Mouse (Mus musculus) hindbrain, embryonic 13.5 days (tissue): ENCODE measurements around the gene Arl5c. TPM values are rescaled to one million over a fixed set of nuclear protein-coding genes. Genes with fewer than 3 reads are reported as not detected.

Experiments used
- ATAC-seq: fragments of 200-750 bp; cut with Nextera tagmentation; 2 replicates; pipeline ENCODE4 v1.8.0; 2017; ENCODE audit warnings: moderate TSS enrichment; ENCODE audit not compliant: low FRiP score
- H3K27ac ChIP-seq: fragments of 300-500 bp; sonication (generic); 2 replicates; pipeline ENCODE4 v1.5.1; 2015; ENCODE audit warnings: inconsistent platforms, mild to moderate bottlenecking, moderate library complexity
- H3K27me3 ChIP-seq: fragments of 300-500 bp; sonication (generic); 2 replicates; pipeline ENCODE4 v1.6.1; 2015; ENCODE audit warnings: mild to moderate bottlenecking, inconsistent platforms
- H3K36me3 ChIP-seq: fragments of 300-500 bp; sonication (generic); 2 replicates; pipeline ENCODE4 v1.6.1; 2015; ENCODE audit warnings: mild to moderate bottlenecking, inconsistent platforms
- H3K4me1 ChIP-seq: fragments of 300-500 bp; sonication (generic); replicated peaks from 2 replicates; pipeline ENCODE4 v1.6.1; 2015; ENCODE audit warnings: inconsistent platforms
- H3K4me2 ChIP-seq: fragments of 300-500 bp; sonication (generic); 2 replicates; pipeline ENCODE4 v1.6.1; 2015; ENCODE audit warnings: inconsistent platforms, mild to moderate bottlenecking, moderate library complexity
- H3K4me3 ChIP-seq: fragments of 300-500 bp; sonication (generic); 2 replicates; pipeline ENCODE4 v1.5.1; 2015; ENCODE audit warnings: mild to moderate bottlenecking, inconsistent platforms
- H3K9ac ChIP-seq: fragments of 300-500 bp; sonication (generic); 2 replicates; pipeline ENCODE4 v1.6.1; 2015; ENCODE audit warnings: mild to moderate bottlenecking, inconsistent platforms
- H3K9me3 ChIP-seq: fragments of 300-500 bp; sonication (generic); 2 replicates; pipeline ENCODE4 v1.6.1; 2016; ENCODE audit warnings: inconsistent platforms
- WGBS: fragments of 180-500 bp; shearing (Covaris S2); methylation state at CpG from one replicate; pipeline ENCODE4 v1.1.7; 2015; 5-methylcytosine and 5-hydroxymethylcytosine counted together
- polyA plus RNA-seq: library from polyadenylated mRNA; unstranded; fragments of >200 nt; fragmentation: Nextera tagmentation; extraction: Ambion mirVana; gene quantifications from 2 replicates; pipeline ENCODE4 v1.2.1, GENCODE M21; 2015

Gene Arl5c
- 10.7 TPM in 2 replicates for polyA plus RNA-seq

DNA sequence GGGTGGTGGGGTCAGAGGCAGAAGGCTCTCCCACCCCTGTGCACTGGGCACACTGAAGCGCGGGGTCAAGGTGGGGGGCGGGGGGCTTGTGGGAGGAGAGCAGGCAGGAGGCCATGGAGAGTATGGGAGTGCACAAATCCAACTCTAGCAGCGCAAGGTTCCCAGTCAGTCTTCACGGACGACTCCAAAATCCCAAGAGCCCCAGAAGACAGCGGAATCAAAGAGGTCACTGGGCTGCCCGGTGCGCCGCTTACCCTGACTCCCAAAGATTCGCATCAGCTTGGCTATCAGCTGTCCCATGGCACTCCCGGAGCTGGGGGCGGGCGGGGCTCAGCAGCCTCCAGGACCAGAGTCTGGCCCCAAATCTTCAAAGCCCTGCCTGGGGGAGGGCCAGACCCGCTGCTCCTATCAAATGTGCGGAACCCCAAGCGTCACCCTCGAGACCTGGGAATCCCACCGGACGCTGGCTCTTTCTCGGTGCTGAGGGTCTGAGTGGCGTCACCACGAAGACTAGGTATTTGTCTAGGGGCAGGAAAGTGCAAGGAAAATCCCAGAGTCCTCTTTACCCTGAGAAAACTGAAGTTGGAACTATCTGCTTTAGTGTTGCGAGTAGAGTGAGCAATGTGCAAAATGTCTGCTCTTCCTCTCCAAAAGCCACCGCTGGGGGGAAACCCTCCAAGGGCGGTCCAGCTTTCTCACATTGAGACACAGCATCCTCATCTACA, at the start of gene Arl5c:
Gene Arl5c (minus strand): TSS at position 618 of the 725 bp plus-strand sequence.
- H3K4me3 ChIP-seq = peak within 1 kb of the TSS; percentile 37
- peak within 1 kb of the TSS; percentile 39 for H3K9ac ChIP-seq
- peaks cover 23% of the 10 kb centered on the region for H3K27me3 ChIP-seq
- H3K4me1 ChIP-seq = peaks cover 27% of the 10 kb centered on the region
- no peaks in the 10 kb centered on the region for H3K36me3 ChIP-seq
- 2% methylated on average over 25 of the region's 26 CpGs for WGBS
- H3K9me3 ChIP-seq = no peaks in the 10 kb centered on the region
- ATAC-seq = peak; percentile 30; the same call in 1 of the 2 replicates
- H3K4me2 ChIP-seq = peak within 1 kb of the TSS; percentile 60
- no peak within 1 kb of the TSS for H3K27ac ChIP-seq

DNA sequence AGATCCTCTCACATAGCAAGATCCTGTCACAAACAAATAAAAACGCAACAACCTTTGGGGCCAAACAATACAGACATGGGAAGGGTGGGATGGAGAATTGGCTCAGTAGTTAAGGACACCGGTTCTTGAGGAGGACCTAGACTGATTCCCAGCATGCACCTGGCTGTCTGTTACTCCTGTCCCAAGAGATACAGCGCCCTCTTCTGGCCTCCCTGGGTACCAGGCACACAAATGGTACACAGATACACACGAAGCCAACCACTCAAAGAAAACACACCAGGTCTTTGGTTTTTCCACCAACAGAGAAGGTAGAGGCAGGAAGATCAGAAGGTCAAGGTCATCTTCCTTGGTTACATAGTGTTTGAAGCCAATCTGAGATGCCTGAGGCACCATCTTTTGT, 49.6 kb upstream of the Arl5c start:
- Histone ChIP-seq H3K9ac (no peak overlapping the region), H3K27me3 (peaks cover 27% of the 10 kb centered on the region), H3K36me3 (no peaks in the 10 kb centered on the region; the same call in 1 of the 2 replicates), H3K4me2 (no peak overlapping the region), H3K9me3 (no peaks in the 10 kb centered on the region), H3K4me3 (no peak overlapping the region), H3K4me1 (peaks cover 19% of the 10 kb centered on the region), H3K27ac (no peak overlapping the region)
- ATAC-seq = no peak
- 66% methylated on average over 4 of the region's 4 CpGs for WGBS

DNA sequence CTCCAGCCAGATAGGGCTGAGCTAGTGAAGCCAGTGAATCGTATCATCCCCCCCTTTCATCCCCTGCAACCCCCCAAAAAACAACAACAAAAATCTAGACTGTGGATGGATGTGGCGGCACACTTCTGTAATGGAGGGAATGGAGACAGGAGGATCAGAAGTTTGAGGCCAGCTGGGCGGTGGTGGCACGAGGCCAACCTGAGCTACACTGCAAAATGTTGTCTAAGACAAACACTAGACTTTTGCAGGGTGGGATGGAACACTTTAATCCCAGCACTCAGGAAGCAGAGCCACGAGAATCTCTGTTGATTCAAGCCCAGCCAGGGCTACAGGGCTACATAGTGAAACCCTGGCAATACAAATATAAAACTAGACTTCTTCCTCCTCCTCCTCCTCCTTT, 48.1 kb upstream of the Arl5c start:
- WGBS = 79% methylated on average over 5 of the region's 5 CpGs
- Histone ChIP-seq H3K27me3 (peaks cover 13% of the 10 kb centered on the region), H3K9me3 (no peaks in the 10 kb centered on the region), H3K4me1 (peaks cover 12% of the 10 kb centered on the region; the same call in 1 of the 2 replicates), H3K36me3 (no peaks in the 10 kb centered on the region; the same call in 1 of the 2 replicates), H3K4me3 (no peak overlapping the region), H3K9ac (no peak overlapping the region; the same call in 1 of the 2 replicates), H3K27ac (no peak overlapping the region), H3K4me2 (no peak overlapping the region)
- ATAC-seq = no peak

- Histone ChIP-seq H3K9me3 (no peaks in the 10 kb centered on the region), H3K27me3 (peaks cover 9% of the 10 kb centered on the region), H3K4me1 (peaks cover 10% of the 10 kb centered on the region; the same call in 1 of the 2 replicates), H3K4me2 (no peak overlapping the region), H3K4me3 (no peak overlapping the region), H3K27ac (no peak overlapping the region), H3K9ac (no peak overlapping the region), H3K36me3 (no peaks in the 10 kb centered on the region; the same call in 1 of the 2 replicates)
- WGBS = 78% methylated on average over 6 of the region's 6 CpGs
- no peak for ATAC-seq
Measured at GRCm38 (mm10) chr11:98042741-98043140, 46.8 kb upstream of the Arl5c start.

- ATAC-seq = no peak
- Histone ChIP-seq H3K4me1 (peaks cover 15% of the 10 kb centered on the region), H3K36me3 (no peaks in the 10 kb centered on the region; the same call in 1 of the 2 replicates), H3K27me3 (peaks cover 21% of the 10 kb centered on the region), H3K4me3 (no peak overlapping the region), H3K9me3 (no peaks in the 10 kb centered on the region), H3K4me2 (no peak overlapping the region), H3K9ac (no peak overlapping the region), H3K27ac (no peak overlapping the region)
- 66% methylated on average over 8 of the region's 8 CpGs for WGBS
Measured at GRCm38 (mm10) chr11:98040975-98041374, 45.0 kb upstream of the Arl5c start.

DNA sequence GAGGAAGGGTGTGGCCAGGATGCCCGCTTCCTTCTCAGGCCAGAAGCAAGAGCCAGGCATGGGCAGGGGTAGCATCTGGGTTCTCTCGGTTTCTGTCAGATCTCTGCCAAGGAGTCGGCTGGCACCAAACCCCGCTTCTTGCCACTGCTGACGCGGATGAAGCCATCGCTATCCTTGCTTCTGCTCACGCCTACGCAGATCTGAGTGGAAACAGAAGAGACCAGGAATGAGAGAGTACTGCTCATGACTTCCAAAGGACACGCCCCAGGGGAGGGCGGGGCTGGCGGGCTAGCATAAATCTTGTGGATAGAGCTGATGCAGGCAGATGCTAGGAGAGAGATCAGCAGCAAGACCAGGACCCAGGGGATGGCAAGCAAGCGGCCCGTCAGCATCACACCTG, 41.9 kb upstream of the Arl5c start:
- peaks cover 22% of the 10 kb centered on the region for H3K4me1 ChIP-seq
- H3K4me3 ChIP-seq = no peak overlapping the region
- H3K27me3 ChIP-seq = peaks cover 21% of the 10 kb centered on the region
- H3K27ac ChIP-seq = no peak overlapping the region
- no peak overlapping the region for H3K4me2 ChIP-seq
- WGBS = 63% methylated on average over 14 of the region's 14 CpGs
- no peak for ATAC-seq
- no peak overlapping the region for H3K9ac ChIP-seq
- no peaks in the 10 kb centered on the region for H3K9me3 ChIP-seq
- H3K36me3 ChIP-seq = no peaks in the 10 kb centered on the region; the same call in 1 of the 2 replicates

DNA sequence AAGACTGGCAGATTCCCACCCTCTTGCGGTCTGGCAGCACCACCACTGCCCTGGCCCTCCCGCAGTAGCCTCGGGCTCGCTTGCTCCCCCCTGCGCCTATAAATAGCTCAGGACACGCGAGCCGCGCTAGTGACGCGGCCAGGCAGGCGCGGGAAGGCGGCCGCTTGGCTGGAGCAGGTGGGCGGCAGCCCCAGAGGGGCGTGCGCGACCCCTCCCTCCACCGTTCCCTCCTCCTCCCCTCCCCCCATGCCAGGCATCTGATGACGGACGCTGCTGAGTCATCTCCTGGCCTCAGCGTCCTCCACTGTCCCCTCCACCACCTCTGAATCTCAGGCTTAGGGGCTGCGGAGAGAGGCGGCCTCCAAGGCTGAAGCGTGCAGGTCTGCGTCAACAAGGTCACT, 40.0 kb upstream of the Arl5c start:
- Histone ChIP-seq H3K9me3 (no peaks in the 10 kb centered on the region), H3K4me1 (peaks cover 26% of the 10 kb centered on the region), H3K4me3 (peak overlapping the region; percentile 40), H3K27ac (no peak overlapping the region), H3K9ac (peak overlapping the region; percentile 70), H3K27me3 (peaks cover 21% of the 10 kb centered on the region), H3K36me3 (peaks cover 4% of the 10 kb centered on the region), H3K4me2 (peak overlapping the region; percentile 76)
- 1% methylated on average over 23 of the region's 27 CpGs for WGBS
- peak; percentile 60 for ATAC-seq

- Histone ChIP-seq H3K36me3 (peaks cover 15% of the 10 kb centered on the region), H3K9me3 (no peaks in the 10 kb centered on the region), H3K27me3 (peaks cover 21% of the 10 kb centered on the region), H3K4me1 (peaks cover 26% of the 10 kb centered on the region), H3K4me3 (no peak overlapping the region), H3K4me2 (no peak overlapping the region), H3K27ac (peak overlapping the region; percentile 70), H3K9ac (peak overlapping the region; percentile 15; the same call in 1 of the 2 replicates)
- ATAC-seq = peak; percentile 43; the same call in 1 of the 2 replicates
- WGBS = 20% methylated on average over 4 of the region's 4 CpGs
Measured at GRCm38 (mm10) chr11:98034840-98035239, 38.9 kb upstream of the Arl5c start.

- Histone ChIP-seq H3K4me1 (peaks cover 26% of the 10 kb centered on the region), H3K9me3 (no peaks in the 10 kb centered on the region), H3K9ac (no peak overlapping the region), H3K4me3 (no peak overlapping the region), H3K27ac (no peak overlapping the region), H3K4me2 (no peak overlapping the region), H3K36me3 (peaks cover 23% of the 10 kb centered on the region), H3K27me3 (peaks cover 21% of the 10 kb centered on the region)
- WGBS = 84% methylated on average over 5 of the region's 5 CpGs
- ATAC-seq = no peak
Measured at GRCm38 (mm10) chr11:98034061-98034460, 38.1 kb upstream of the Arl5c start.

GRCm38 (mm10) chr11:98031443-98031770, 35.4 kb upstream of the Arl5c start:
- WGBS = 4% methylated on average over 5 of the region's 5 CpGs
- ATAC-seq = no peak
- H3K27ac ChIP-seq = no peak overlapping the region

GRCm38 (mm10) chr11:98030701-98031442, 34.9 kb upstream of the Arl5c start:
- ATAC-seq = no peak
- WGBS = 59% methylated on average over 5 of the region's 5 CpGs

More at GRCm38 (mm10) chr11:98031443-98031770, 35.4 kb upstream of the Arl5c start:
- Histone ChIP-seq H3K4me3 (no peak overlapping the region), H3K4me1 (peaks cover 33% of the 10 kb centered on the region), H3K27me3 (0 out of 2 replicates have a peak, but pooled peaks cover under 1% of the 10 kb centered on the region), H3K9me3 (no peaks in the 10 kb centered on the region), H3K36me3 (peaks cover 33% of the 10 kb centered on the region), H3K4me2 (no peak overlapping the region), H3K9ac (no peak overlapping the region)

DNA sequence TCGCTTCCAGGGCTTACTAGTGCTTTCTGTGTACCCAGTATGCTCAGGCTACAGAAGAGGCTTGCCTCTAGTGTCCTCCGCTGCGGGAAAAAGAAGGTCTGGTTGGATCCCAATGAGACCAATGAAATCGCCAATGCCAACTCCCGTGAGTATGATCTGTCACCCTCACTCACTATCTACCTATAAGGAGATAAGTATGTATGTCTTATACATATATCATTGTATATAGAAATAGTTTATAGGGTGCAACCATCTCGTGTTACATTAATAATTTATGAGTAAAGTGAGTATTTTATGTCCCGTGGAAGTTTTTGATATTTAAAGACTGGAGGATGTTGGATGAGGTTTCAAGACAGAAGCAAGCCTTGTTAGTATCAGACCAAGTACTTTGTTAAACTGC, 31.8 kb upstream of the Arl5c start:
- H3K9me3 ChIP-seq = no peaks in the 10 kb centered on the region
- H3K27me3 ChIP-seq = no peaks in the 10 kb centered on the region
- H3K9ac ChIP-seq = peak overlapping the region; percentile 100
- H3K36me3 ChIP-seq = peaks cover 33% of the 10 kb centered on the region
- H3K4me3 ChIP-seq = peak overlapping the region; percentile 99
- ATAC-seq = no peak
- H3K4me2 ChIP-seq = peak overlapping the region; percentile 97
- peaks cover 32% of the 10 kb centered on the region for H3K4me1 ChIP-seq
- H3K27ac ChIP-seq = no peak overlapping the region
- WGBS = 25% methylated on average over 7 of the region's 7 CpGs

More at GRCm38 (mm10) chr11:98030701-98031442, 34.9 kb upstream of the Arl5c start:
- Histone ChIP-seq H3K27ac (no peak overlapping the region), H3K4me3 (no peak overlapping the region), H3K9me3 (no peaks in the 10 kb centered on the region), H3K4me1 (peaks cover 31% of the 10 kb centered on the region), H3K4me2 (no peak overlapping the region), H3K9ac (no peak overlapping the region), H3K27me3 (no peaks in the 10 kb centered on the region), H3K36me3 (peaks cover 33% of the 10 kb centered on the region)
